In the genomic region with DNA sequence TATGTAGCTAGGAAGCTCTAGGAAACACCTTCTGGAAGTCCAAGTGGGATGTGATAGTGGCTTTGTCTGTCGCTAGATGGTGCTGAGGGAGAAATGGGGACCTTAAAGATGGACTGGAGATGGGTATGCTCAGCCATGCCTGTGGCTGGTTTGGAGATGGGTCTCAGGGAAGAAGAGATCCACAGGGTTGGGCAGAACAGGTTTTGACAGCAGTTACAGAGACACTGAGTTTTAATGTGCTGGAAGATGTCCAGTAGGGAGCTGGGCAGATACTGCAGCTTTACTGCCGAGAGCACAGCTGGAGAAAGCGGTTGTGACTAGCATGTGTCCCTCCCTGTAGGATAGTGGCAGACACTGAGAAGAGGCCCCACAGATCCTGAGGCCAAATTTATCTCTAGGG, we compare ENCODE assay signal across 19 mouse cellular contexts. TPM values are rescaled to one million over a fixed set of nuclear protein-coding genes. Genes with fewer than 3 reads are reported as not detected.
DNase-seq lines count a peak whose midpoint lies in the region; ATAC-seq and TF ChIP-seq lines count a peak whose summit lies in the region.
"Had no signal": no experiment of that assay in that cellular context is flagged by ENCODE, and none has a peak within 500 bp of the region (broad histone marks: within the 10 kb centered on the region; RNA-seq: fewer than 3 reads in every experiment).

No protein-coding gene starts in this region.

- ATAC-seq in hindbrain, embryonic 11.5 days (ENCODE audit: low FRiP score) = no peak
- no peak for ATAC-seq in hindbrain, embryonic 14.5 days (ENCODE audit: low FRiP score)
- ATAC-seq in midbrain, embryonic 11.5 days (ENCODE audit: low FRiP score) = no peak
- ATAC-seq in midbrain, embryonic 13.5 days = no peak
- ATAC-seq in common myeloid progenitor, adult 5-6 weeks (replicated peaks; ENCODE audit: low read depth, poor library complexity, severe bottlenecking) = peak; percentile 71
- ATAC-seq: CD4-positive, CD25-positive, alpha-beta regulatory T cell, adult 4 months; forebrain, embryonic 13.5 days; hindbrain, embryonic 16.5 days; liver, postnatal 0 days had no signal

- no peaks in the 10 kb centered on the region for H3K36me3 ChIP-seq in hindbrain, embryonic 11.5 days (ENCODE audit: control insufficient read depth, insufficient read depth, low read length)
- no peaks in the 10 kb centered on the region for H3K36me3 ChIP-seq in hindbrain, embryonic 14.5 days (replicated peaks; ENCODE audit: control insufficient read depth, insufficient read depth)
- no peaks in the 10 kb centered on the region for H3K36me3 ChIP-seq in midbrain, embryonic 11.5 days (ENCODE audit: control insufficient read depth, insufficient read depth, low read length)
- H3K36me3 ChIP-seq in midbrain, embryonic 13.5 days = no peaks in the 10 kb centered on the region
- H3K36me3 ChIP-seq in thymus, adult 2 months (ENCODE audit: control insufficient read depth, insufficient read depth, low read length) = no peaks in the 10 kb centered on the region
- H3K36me3 ChIP-seq: embryonic facial prominence, embryonic 13.5 days; limb, embryonic 13.5 days had no signal

- TF ChIP-seq POLR2A in thymus, adult 2 months (IDR thresholded peaks at IDR 0.05; ENCODE audit: control insufficient read depth, extremely low read depth, insufficient read depth, low read length, poor library complexity) = no peak

- no peak overlapping the region for H3K4me3 ChIP-seq in hindbrain, embryonic 11.5 days (ENCODE audit: low read depth, low read length)
- H3K4me3 ChIP-seq in hindbrain, embryonic 14.5 days (replicated peaks; ENCODE audit: low read length) = no peak overlapping the region
- H3K4me3 ChIP-seq in midbrain, embryonic 11.5 days (ENCODE audit: low read depth, low read length) = no peak overlapping the region
- no peak overlapping the region for H3K4me3 ChIP-seq in midbrain, embryonic 13.5 days (replicated peaks)
- H3K4me3 ChIP-seq in thymus, adult 2 months (ENCODE audit: control insufficient read depth, insufficient read depth, low read length) = no peak overlapping the region
- H3K4me3 ChIP-seq: embryonic facial prominence, embryonic 13.5 days; forebrain, embryonic 13.5 days; heart, adult 2 months; left cerebral cortex, adult 2 months; limb, embryonic 13.5 days; myocyte had no signal

- no peaks in the 10 kb centered on the region for H3K9me3 ChIP-seq in hindbrain, embryonic 11.5 days (ENCODE audit: control insufficient read depth, low read length)
- H3K9me3 ChIP-seq in hindbrain, embryonic 14.5 days (ENCODE audit: control insufficient read depth, low read length) = no peaks in the 10 kb centered on the region
- H3K9me3 ChIP-seq in midbrain, embryonic 11.5 days (ENCODE audit: control insufficient read depth, low read length) = no peaks in the 10 kb centered on the region
- no peaks in the 10 kb centered on the region for H3K9me3 ChIP-seq in midbrain, embryonic 13.5 days
- H3K9me3 ChIP-seq: embryonic facial prominence, embryonic 13.5 days; forebrain, embryonic 13.5 days; limb, embryonic 13.5 days had no signal

- H3K9ac ChIP-seq in hindbrain, embryonic 11.5 days (ENCODE audit: low read depth, low read length) = no peak overlapping the region
- H3K9ac ChIP-seq in hindbrain, embryonic 14.5 days = no peak overlapping the region
- H3K9ac ChIP-seq in midbrain, embryonic 11.5 days (ENCODE audit: low read length) = no peak overlapping the region
- H3K9ac ChIP-seq in midbrain, embryonic 13.5 days (replicated peaks) = no peak overlapping the region
- H3K9ac ChIP-seq: embryonic facial prominence, embryonic 13.5 days; forebrain, embryonic 13.5 days; limb, embryonic 13.5 days; liver, postnatal 0 days had no signal

- peak; percentile 43 for DNase-seq in hindbrain, embryonic 11.5 days (ENCODE audit: low spot score)
- DNase-seq in hindbrain, embryonic 14.5 days (ENCODE audit: low spot score) = no peak
- DNase-seq in midbrain, embryonic 11.5 days (ENCODE audit: low spot score, missing footprints) = peak; percentile 94
- DNase-seq in thymus, postnatal 36 days = no peak
- DNase-seq in thymus, adult 2 months = no peak
- DNase-seq: adrenal gland, postnatal 25 days; cerebellum, postnatal 14 days; heart, adult 2 months; liver, postnatal 0 days; right cerebral cortex, postnatal 14 days had no signal

- H3K27ac ChIP-seq in hindbrain, embryonic 11.5 days (ENCODE audit: low read depth, low read length) = no peak overlapping the region
- no peak overlapping the region for H3K27ac ChIP-seq in hindbrain, embryonic 14.5 days
- H3K27ac ChIP-seq in midbrain, embryonic 11.5 days (ENCODE audit: low read depth, low read length) = no peak overlapping the region
- H3K27ac ChIP-seq in midbrain, embryonic 13.5 days = no peak overlapping the region
- H3K27ac ChIP-seq in thymus, adult 2 months (ENCODE audit: control insufficient read depth, insufficient read depth, low read length) = no peak overlapping the region
- H3K27ac ChIP-seq: embryonic facial prominence, embryonic 13.5 days; forebrain, embryonic 13.5 days; heart, adult 2 months; left cerebral cortex, adult 2 months; limb, embryonic 13.5 days had no signal

- H3K4me1 ChIP-seq in hindbrain, embryonic 11.5 days (replicated peaks; ENCODE audit: control insufficient read depth, insufficient read depth, low read length) = no peaks in the 10 kb centered on the region
- H3K4me1 ChIP-seq in hindbrain, embryonic 14.5 days (replicated peaks; ENCODE audit: control insufficient read depth, insufficient read depth, low read length) = no peaks in the 10 kb centered on the region
- H3K4me1 ChIP-seq in midbrain, embryonic 11.5 days (ENCODE audit: control insufficient read depth, insufficient read depth, low read length) = no peaks in the 10 kb centered on the region
- peaks cover 13% of the 10 kb centered on the region for H3K4me1 ChIP-seq in midbrain, embryonic 13.5 days (replicated peaks)
- H3K4me1 ChIP-seq in thymus, adult 2 months (replicated peaks; ENCODE audit: control insufficient read depth, insufficient read depth, low read length) = no peaks in the 10 kb centered on the region

- no peak overlapping the region for H3K4me2 ChIP-seq in hindbrain, embryonic 11.5 days (replicated peaks; ENCODE audit: low read depth, low read length)
- H3K4me2 ChIP-seq in hindbrain, embryonic 14.5 days (replicated peaks) = no peak overlapping the region
- H3K4me2 ChIP-seq in midbrain, embryonic 11.5 days = no peak overlapping the region
- no peak overlapping the region for H3K4me2 ChIP-seq in midbrain, embryonic 13.5 days (replicated peaks)
- H3K4me2 ChIP-seq: embryonic facial prominence, embryonic 13.5 days; forebrain, embryonic 13.5 days; limb, embryonic 13.5 days had no signal

- H3K27me3 ChIP-seq in hindbrain, embryonic 11.5 days (ENCODE audit: control insufficient read depth, insufficient read depth, low read length) = no peaks in the 10 kb centered on the region
- H3K27me3 ChIP-seq in hindbrain, embryonic 14.5 days (ENCODE audit: control insufficient read depth, insufficient read depth, low read length) = no peaks in the 10 kb centered on the region
- no peaks in the 10 kb centered on the region for H3K27me3 ChIP-seq in midbrain, embryonic 11.5 days (ENCODE audit: control insufficient read depth, insufficient read depth, low read length)
- no peaks in the 10 kb centered on the region for H3K27me3 ChIP-seq in midbrain, embryonic 13.5 days
- H3K27me3 ChIP-seq in thymus, adult 2 months (ENCODE audit: control insufficient read depth, insufficient read depth, low read length) = no peaks in the 10 kb centered on the region
- H3K27me3 ChIP-seq: embryonic facial prominence, embryonic 13.5 days; forebrain, embryonic 13.5 days; limb, embryonic 13.5 days had no signal

- WGBS in hindbrain, embryonic 11.5 days = 50% methylated on average over 3 of the region's 3 CpGs
- WGBS in hindbrain, embryonic 14.5 days = 55% methylated on average over 3 of the region's 3 CpGs
- 59% methylated on average over 3 of the region's 3 CpGs for WGBS in midbrain, embryonic 11.5 days
- 61% methylated on average over 3 of the region's 3 CpGs for WGBS in midbrain, embryonic 13.5 days
- WGBS in thymus, adult 2 months = 36% methylated on average over 3 of the region's 3 CpGs

- no peak for TF ChIP-seq CTCF in thymus, adult 2 months (IDR thresholded peaks at IDR 0.05; ENCODE audit: borderline replicate concordance, control insufficient read depth, extremely low read depth, insufficient read depth, low read length, poor library complexity)

RNA-seq across cellular contexts. Expression of gene Kcnc4, which starts 21.3 kb away (rescaled TPM):
- 0.22 and 0.25 TPM in 2 replicates for polyA plus RNA-seq in hindbrain, embryonic 11.5 days (2014; fragmentation: Nextera tagmentation; extraction: Ambion mirVana)
- 7.9 and 11.8 TPM in 2 replicates for polyA plus RNA-seq in hindbrain, embryonic 14.5 days (2014; fragmentation: Nextera tagmentation; extraction: Ambion mirVana)
- polyA plus RNA-seq in midbrain, embryonic 11.5 days (2014; fragmentation: Nextera tagmentation; extraction: Ambion mirVana) = 0.03 and 0.04 TPM in 2 replicates
- 1.4 and 1.8 TPM in 2 replicates for polyA plus RNA-seq in midbrain, embryonic 13.5 days (2015; fragmentation: Nextera tagmentation; extraction: Ambion mirVana)
- not detected in 2 replicates for total RNA-seq in common myeloid progenitor, adult 5-6 weeks (2017)
- polyA plus RNA-seq in thymus, adult 2 months (2012; rRNA removed) = 0.31 and 0.43 TPM in 2 replicates
- polyA plus RNA-seq: CD4-positive, CD25-positive, alpha-beta regulatory T cell, adult 4 months; liver, postnatal 0 days; myocyte had no signal

RNA-seq across cellular contexts. Expression of gene Slc6a17, which starts 37.2 kb away (rescaled TPM):
- 1.9 and 3.5 TPM in 2 replicates for polyA plus RNA-seq in hindbrain, embryonic 11.5 days (2014; fragmentation: Nextera tagmentation; extraction: Ambion mirVana)
- polyA plus RNA-seq in hindbrain, embryonic 14.5 days (2014; fragmentation: Nextera tagmentation; extraction: Ambion mirVana) = 15.5 and 18.8 TPM in 2 replicates
- polyA plus RNA-seq in midbrain, embryonic 11.5 days (2014; fragmentation: Nextera tagmentation; extraction: Ambion mirVana) = 1.8 and 1.9 TPM in 2 replicates
- 6.0 and 13.4 TPM in 2 replicates for polyA plus RNA-seq in midbrain, embryonic 13.5 days (2015; fragmentation: Nextera tagmentation; extraction: Ambion mirVana)
- total RNA-seq in common myeloid progenitor, adult 5-6 weeks (2017) = not detected in 2 replicates
- polyA plus RNA-seq in thymus, adult 2 months (2012; rRNA removed) = 0.46 and 0.53 TPM in 2 replicates
- polyA plus RNA-seq: CD4-positive, CD25-positive, alpha-beta regulatory T cell, adult 4 months had no signal

Comparison
In these comparisons a context has a peak if more than half of its experiments do, and no peak if none do; other contexts are left out.
1. DNase-seq: peak in hindbrain, embryonic 11.5 days (single experiment) and midbrain, embryonic 11.5 days (single experiment); none in hindbrain, embryonic 14.5 days (single experiment), thymus, postnatal 36 days (0 of 2) and thymus, adult 2 months (single experiment).